Comparison of ENCODE assay signal across 14 mouse cellular contexts in the genomic region with DNA sequence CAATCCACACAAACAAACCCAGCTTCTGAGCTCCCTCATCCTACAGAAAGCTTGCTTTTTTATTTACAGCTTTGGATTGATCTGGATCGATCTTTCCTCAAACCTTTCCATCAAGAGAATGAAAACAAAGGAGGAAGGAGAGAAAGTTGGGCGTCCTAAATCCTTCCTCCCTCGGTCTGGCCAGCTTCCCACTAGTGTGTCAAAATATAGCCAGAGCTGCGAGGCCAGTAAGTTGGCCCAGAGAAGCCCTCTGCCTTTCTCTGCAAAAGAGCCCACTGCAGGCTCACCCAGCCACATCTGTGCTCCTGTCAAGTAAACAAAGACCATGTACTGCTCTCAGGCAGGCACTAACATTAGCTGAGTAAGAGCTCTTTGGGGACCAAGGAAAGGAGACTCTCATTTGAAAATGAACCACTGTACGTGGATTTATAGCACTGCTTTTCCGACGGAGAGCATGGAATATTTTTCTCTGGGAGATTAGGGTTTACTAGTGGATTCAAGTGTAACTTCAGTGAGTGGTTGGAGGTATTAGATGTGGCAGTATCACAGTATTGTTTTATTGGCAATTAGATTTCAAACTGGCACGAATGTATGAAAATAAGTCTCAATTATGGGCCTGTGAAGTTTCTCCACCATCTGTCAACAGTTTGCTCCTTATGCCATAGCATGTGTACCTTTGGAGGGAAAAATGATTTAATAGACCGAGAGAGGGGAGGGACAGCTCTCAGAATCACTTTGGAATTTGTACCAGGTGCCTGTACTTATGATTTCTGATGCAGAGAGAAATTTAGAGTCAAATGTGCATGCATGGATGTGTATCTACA.
DNase-seq lines count a peak whose midpoint lies in the region; ATAC-seq lines count a peak whose summit lies in the region.
"Had no signal": no experiment of that assay in that cellular context is flagged by ENCODE, and none has a peak within 500 bp of the region (broad histone marks: within the 10 kb centered on the region; RNA-seq: fewer than 3 reads in every experiment).

No protein-coding gene starts in this region.

- no peaks in the 10 kb centered on the region for H3K27me3 ChIP-seq in forebrain, embryonic 12.5 days
- H3K27me3 ChIP-seq in forebrain, embryonic 11.5 days (ENCODE audit: control insufficient read depth, insufficient read depth, low read length), result no peaks in the 10 kb centered on the region
- no peaks in the 10 kb centered on the region for H3K27me3 ChIP-seq in hindbrain, embryonic 13.5 days
- H3K27me3 ChIP-seq: lung, embryonic 15.5 days had no signal

- no peaks in the 10 kb centered on the region for H3K9me3 ChIP-seq in forebrain, embryonic 12.5 days
- no peaks in the 10 kb centered on the region for H3K9me3 ChIP-seq in forebrain, embryonic 11.5 days (ENCODE audit: control insufficient read depth, low read length)
- no peaks in the 10 kb centered on the region for H3K9me3 ChIP-seq in hindbrain, embryonic 13.5 days
- H3K9me3 ChIP-seq: lung, embryonic 15.5 days; megakaryocyte, embryonic 14.5 days had no signal

- DNase-seq in forebrain, embryonic 11.5 days (ENCODE audit: low spot score), result no peak
- DNase-seq in layer of hippocampus, adult 9-11 months, result peak; percentile 33
- no peak for DNase-seq in layer of hippocampus, adult 9-10 months (ENCODE audit: low spot score)
- DNase-seq in brain, adult 2 months (ENCODE audit: low read depth, low spot score), result peak; percentile 68
- DNase-seq in right cerebral cortex, postnatal 4 days, result no peak
- no peak for DNase-seq in adrenal gland, postnatal 10 days
- DNase-seq: kidney, adult 2 months; kidney, postnatal 36 days; right cerebral cortex, postnatal 25 days had no signal

- no peaks in the 10 kb centered on the region for H3K36me3 ChIP-seq in forebrain, embryonic 12.5 days (replicated peaks)
- H3K36me3 ChIP-seq in forebrain, embryonic 11.5 days (ENCODE audit: control insufficient read depth, insufficient read depth, low read length), result no peaks in the 10 kb centered on the region
- H3K36me3 ChIP-seq in hindbrain, embryonic 13.5 days, result no peaks in the 10 kb centered on the region
- H3K36me3 ChIP-seq: lung, embryonic 15.5 days had no signal

- no peaks in the 10 kb centered on the region for H3K4me1 ChIP-seq in forebrain, embryonic 12.5 days
- 0 out of 2 replicates have a peak, but pooled peaks cover 1% of the 10 kb centered on the region for H3K4me1 ChIP-seq in forebrain, embryonic 11.5 days (replicated peaks; ENCODE audit: control insufficient read depth, insufficient read depth, low read length)
- H3K4me1 ChIP-seq in hindbrain, embryonic 13.5 days (replicated peaks), result peaks cover 29% of the 10 kb centered on the region
- H3K4me1 ChIP-seq: lung, embryonic 15.5 days; megakaryocyte, embryonic 14.5 days had no signal

- 77% methylated on average over 9 of the region's 9 CpGs for WGBS in forebrain, embryonic 12.5 days
- WGBS in forebrain, embryonic 11.5 days, result 79% methylated on average over 9 of the region's 9 CpGs
- WGBS in hindbrain, embryonic 13.5 days, result 58% methylated on average over 9 of the region's 9 CpGs

- peak overlapping the region; percentile 54 for H3K27ac ChIP-seq in forebrain, embryonic 12.5 days
- no peak overlapping the region for H3K27ac ChIP-seq in forebrain, embryonic 11.5 days (ENCODE audit: low read depth, low read length)
- peak overlapping the region; percentile 62 for H3K27ac ChIP-seq in hindbrain, embryonic 13.5 days
- H3K27ac ChIP-seq: lung, embryonic 15.5 days had no signal

- H3K4me3 ChIP-seq in forebrain, embryonic 12.5 days (replicated peaks), result no peak overlapping the region
- no peak overlapping the region for H3K4me3 ChIP-seq in forebrain, embryonic 11.5 days (ENCODE audit: low read depth, low read length)
- H3K4me3 ChIP-seq in hindbrain, embryonic 13.5 days, result no peak overlapping the region
- H3K4me3 ChIP-seq: lung, embryonic 15.5 days; megakaryocyte, embryonic 14.5 days had no signal

- H3K4me2 ChIP-seq in forebrain, embryonic 12.5 days, result no peak overlapping the region
- H3K4me2 ChIP-seq in forebrain, embryonic 11.5 days (ENCODE audit: low read depth, low read length, severe bottlenecking), result no peak overlapping the region
- no peak overlapping the region for H3K4me2 ChIP-seq in hindbrain, embryonic 13.5 days
- H3K4me2 ChIP-seq: liver, embryonic 11.5 days; lung, embryonic 15.5 days had no signal

- H3K9ac ChIP-seq in forebrain, embryonic 12.5 days, result no peak overlapping the region
- no peak overlapping the region for H3K9ac ChIP-seq in forebrain, embryonic 11.5 days (ENCODE audit: low read length)
- H3K9ac ChIP-seq in hindbrain, embryonic 13.5 days, result no peak overlapping the region
- H3K9ac ChIP-seq: lung, embryonic 15.5 days had no signal

- ATAC-seq in forebrain, embryonic 12.5 days (ENCODE audit: low FRiP score), result no peak
- ATAC-seq in forebrain, embryonic 11.5 days (replicated peaks; ENCODE audit: low FRiP score), result no peak
- no peak for ATAC-seq in hindbrain, embryonic 13.5 days (ENCODE audit: low FRiP score)

Comparison
In these comparisons a context has a peak if more than half of its experiments do, and no peak if none do; other contexts are left out.
1. DNase-seq: peak in layer of hippocampus, adult 9-11 months (single experiment) and brain, adult 2 months (single experiment); none in forebrain, embryonic 11.5 days (single experiment), layer of hippocampus, adult 9-10 months (single experiment), right cerebral cortex, postnatal 4 days (single experiment) and adrenal gland, postnatal 10 days (single experiment).